Mouse (Mus musculus) lung, postnatal 0 days (tissue): Measurements from ENCODE around the gene Slc15a5. TPM values are rescaled to one million over a fixed set of nuclear protein-coding genes. Genes with fewer than 3 reads are reported as not detected.

ENCODE experiments used
- ATAC-seq: fragments of 200-750 bp; cut with Nextera tagmentation; 2 replicates; pipeline ENCODE4 v1.8.0; 2017; ENCODE audit warnings: moderate library complexity
- DNase-seq: peaks from one replicate; pipeline ENCODE4 v3.0.0-alpha.2; 2016; ENCODE audit warnings: low spot score
- H3K27ac ChIP-seq: fragments of 300-500 bp; sonication (generic); 2 replicates; pipeline ENCODE4 v1.5.1; 2014; ENCODE audit warnings: antibody characterized with exemption, mild to moderate bottlenecking, low read length, mixed read lengths
- H3K27me3 ChIP-seq: fragments of 300-500 bp; sonication (generic); replicated peaks from 2 replicates; pipeline ENCODE4 v1.6.1; 2014; ENCODE audit warnings: low read length, mixed read lengths; ENCODE audit not compliant: insufficient read depth
- H3K36me3 ChIP-seq: fragments of 300-500 bp; sonication (generic); 2 replicates; pipeline ENCODE4 v1.6.1; 2014; ENCODE audit warnings: low read length, mixed read lengths; ENCODE audit not compliant: insufficient read depth
- H3K4me1 ChIP-seq: fragments of 300-500 bp; sonication (generic); 2 replicates; pipeline ENCODE4 v1.6.1; 2014; ENCODE audit warnings: antibody characterized with exemption, low read depth, low read length, mixed read lengths; ENCODE audit not compliant: insufficient read depth
- H3K4me2 ChIP-seq: fragments of 300-500 bp; sonication (generic); replicated peaks from 2 replicates; pipeline ENCODE4 v1.6.1; 2014; ENCODE audit warnings: low read depth, mild to moderate bottlenecking, low read length, moderate library complexity, mixed read lengths
- H3K4me3 ChIP-seq: fragments of 300-500 bp; sonication (generic); 2 replicates; pipeline ENCODE4 v1.5.1; 2014; ENCODE audit warnings: low read depth, low read length
- H3K9ac ChIP-seq: fragments of 300-500 bp; sonication (generic); replicated peaks from 2 replicates; pipeline ENCODE4 v1.6.1; 2014; ENCODE audit warnings: low read depth, mild to moderate bottlenecking
- H3K9me3 ChIP-seq: fragments of 300-500 bp; sonication (generic); 2 replicates; pipeline ENCODE4 v1.6.1; 2016; ENCODE audit warnings: low read length, mixed read lengths
- CTCF ChIP-seq: IDR thresholded peaks from 2 replicates; pipeline ENCODE4 v1.5.1; 2016; ENCODE audit warnings: antibody characterized with exemption, mild to moderate bottlenecking
- EP300 ChIP-seq: IDR thresholded peaks from 2 replicates; pipeline ENCODE4 v1.6.1; 2016; ENCODE audit warnings: antibody characterized with exemption, mild to moderate bottlenecking, control low read depth
- WGBS: fragments of 180-500 bp; shearing (Covaris S2); extraction: QIAGEN DNeasy Blood & Tissue Kit; methylation state at CpG from one replicate; pipeline ENCODE4 v1.1.7; 2014; 5-methylcytosine and 5-hydroxymethylcytosine counted together
- polyA plus RNA-seq: library from polyadenylated mRNA; unstranded; fragments of >200 nt; fragmentation: Nextera tagmentation; extraction: Ambion mirVana; gene quantifications from 2 replicates; pipeline ENCODE4 v1.2.1, GENCODE M21; 2015

Slc15a5 gene
- not detected in 2 replicates for polyA plus RNA-seq

GRCm38 (mm10) chr6:138079816-138080215 is at the start of gene Slc15a5:
Slc15a5 (minus strand) TSS chr6:138079916.
- Histone ChIP-seq H3K4me2 (no peak within 1 kb of the TSS), H3K36me3 (no peaks in the 10 kb centered on the region), H3K9me3 (no peaks in the 10 kb centered on the region), H3K4me3 (no peak within 1 kb of the TSS), H3K4me1 (no peaks in the 10 kb centered on the region), H3K27me3 (no peaks in the 10 kb centered on the region), H3K9ac (no peak within 1 kb of the TSS), H3K27ac (no peak within 1 kb of the TSS)
- TF ChIP-seq EP300 (no peak), CTCF (no peak)
- ATAC-seq, result no peak
- WGBS, result 85% methylated on average over 4 of the region's 4 CpGs
- DNase-seq, result no peak

DNA sequence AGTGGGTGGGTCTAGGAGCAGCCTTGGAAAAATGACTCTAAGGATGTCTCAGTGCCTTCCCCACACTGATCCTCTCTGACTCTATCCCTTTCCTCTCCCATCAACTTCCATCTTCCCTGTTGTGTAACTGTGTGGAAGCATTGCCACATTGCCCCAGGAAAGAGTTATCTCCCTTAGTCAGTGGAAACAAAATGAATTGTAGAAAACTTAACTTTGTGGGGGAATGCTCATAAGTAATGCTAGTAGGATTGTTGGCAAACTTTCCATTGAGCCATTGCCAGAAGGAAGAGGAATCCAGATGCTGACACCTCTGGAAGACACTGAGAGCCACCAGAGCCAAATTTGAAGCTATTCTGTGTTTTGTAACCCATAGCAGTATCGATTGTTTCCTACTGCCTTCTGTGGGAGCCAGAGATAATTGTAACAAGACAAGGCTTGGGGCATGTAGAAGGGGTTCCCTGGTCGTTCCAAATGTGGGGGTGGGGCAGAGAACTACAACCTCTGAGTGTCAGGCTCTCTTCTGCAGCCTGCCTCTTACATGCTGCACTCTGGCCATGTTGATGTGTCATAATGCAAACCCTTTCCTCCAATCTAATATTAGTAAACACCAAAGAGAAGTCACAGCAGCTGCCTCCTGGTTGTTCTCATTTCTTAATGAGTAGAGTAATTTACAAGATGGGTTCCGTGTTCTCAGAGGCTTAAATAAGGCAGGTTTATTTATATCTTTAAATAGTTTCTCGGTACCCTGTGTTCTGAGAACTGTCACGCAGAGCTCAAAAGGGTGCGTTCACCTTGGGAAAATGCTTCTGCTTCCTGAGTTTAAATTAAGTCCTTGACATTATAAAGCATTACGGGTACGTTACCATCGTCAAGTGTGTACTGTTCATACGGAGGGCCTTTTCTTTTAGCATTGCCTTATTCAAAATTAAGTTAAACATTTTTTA is 48.9 kb upstream of the Slc15a5 start:
- ATAC-seq (peak; percentile 76), DNase-seq (peak; percentile 81)
- WGBS, result 60% methylated on average over 10 of the region's 10 CpGs

GRCm38 (mm10) chr6:138117496-138117895 is 37.8 kb upstream of the Slc15a5 start:
- H3K4me1 ChIP-seq, result no peaks in the 10 kb centered on the region
- TF ChIP-seq EP300 (no peak), CTCF (no peak)
- ATAC-seq, result no peak
- DNase-seq, result no peak
- no peaks in the 10 kb centered on the region for H3K36me3 ChIP-seq
- H3K27ac ChIP-seq, result no peak overlapping the region
- no peak overlapping the region for H3K4me3 ChIP-seq
- 79% methylated on average over 3 of the region's 3 CpGs for WGBS
- H3K9me3 ChIP-seq, result no peaks in the 10 kb centered on the region
- H3K9ac ChIP-seq, result no peak overlapping the region
- H3K27me3 ChIP-seq, result no peaks in the 10 kb centered on the region
- H3K4me2 ChIP-seq, result no peak overlapping the region

More for the DNA sequence above, 48.9 kb upstream of the Slc15a5 start:
- H3K4me2 ChIP-seq, result no peak overlapping the region
- TF ChIP-seq EP300 (no peak), CTCF (no peak)
- no peak overlapping the region for H3K27ac ChIP-seq
- no peak overlapping the region for H3K9ac ChIP-seq
- H3K36me3 ChIP-seq, result no peaks in the 10 kb centered on the region
- no peaks in the 10 kb centered on the region for H3K27me3 ChIP-seq
- H3K9me3 ChIP-seq, result no peaks in the 10 kb centered on the region
- H3K4me1 ChIP-seq, result no peaks in the 10 kb centered on the region
- no peak overlapping the region for H3K4me3 ChIP-seq

- Histone ChIP-seq H3K36me3 (no peaks in the 10 kb centered on the region), H3K4me3 (no peak overlapping the region), H3K4me2 (no peak overlapping the region), H3K4me1 (no peaks in the 10 kb centered on the region), H3K9ac (no peak overlapping the region), H3K27ac (no peak overlapping the region), H3K9me3 (no peaks in the 10 kb centered on the region), H3K27me3 (no peaks in the 10 kb centered on the region)
- ATAC-seq, result no peak
- TF ChIP-seq EP300, result no peak
- no peak for TF ChIP-seq CTCF
- no peak for DNase-seq
These were observed 24.8 kb upstream of the Slc15a5 start for GRCm38 (mm10) chr6:138104559-138104958.

DNA sequence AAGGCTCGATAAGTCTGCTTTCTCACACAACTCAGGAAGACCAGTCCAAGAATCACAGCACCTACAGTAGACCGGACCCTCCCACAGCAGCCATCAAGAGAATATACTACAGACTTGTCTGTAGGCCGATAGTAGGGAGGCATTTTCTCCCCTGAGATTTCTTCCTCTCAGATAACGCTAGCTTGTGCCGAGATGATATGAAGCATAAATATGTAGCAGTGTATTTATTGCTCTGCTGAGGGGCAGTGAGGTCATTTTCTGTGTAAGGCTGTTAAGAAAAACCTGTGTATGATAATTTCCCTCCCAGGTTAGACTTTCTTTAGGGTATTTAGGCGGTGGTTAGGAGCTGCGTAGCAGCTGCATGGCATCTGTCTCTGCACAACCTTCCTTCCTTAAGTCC is 23.2 kb upstream of the Slc15a5 start:
- H3K4me2 ChIP-seq, result no peak overlapping the region
- H3K4me1 ChIP-seq, result no peaks in the 10 kb centered on the region
- no peaks in the 10 kb centered on the region for H3K9me3 ChIP-seq
- no peaks in the 10 kb centered on the region for H3K27me3 ChIP-seq
- no peak for DNase-seq
- H3K36me3 ChIP-seq, result no peaks in the 10 kb centered on the region
- H3K9ac ChIP-seq, result no peak overlapping the region
- WGBS, result 61% methylated on average over 7 of the region's 7 CpGs
- no peak overlapping the region for H3K27ac ChIP-seq
- ATAC-seq, result no peak
- H3K4me3 ChIP-seq, result no peak overlapping the region
- TF ChIP-seq EP300 (no peak), CTCF (no peak)

DNA sequence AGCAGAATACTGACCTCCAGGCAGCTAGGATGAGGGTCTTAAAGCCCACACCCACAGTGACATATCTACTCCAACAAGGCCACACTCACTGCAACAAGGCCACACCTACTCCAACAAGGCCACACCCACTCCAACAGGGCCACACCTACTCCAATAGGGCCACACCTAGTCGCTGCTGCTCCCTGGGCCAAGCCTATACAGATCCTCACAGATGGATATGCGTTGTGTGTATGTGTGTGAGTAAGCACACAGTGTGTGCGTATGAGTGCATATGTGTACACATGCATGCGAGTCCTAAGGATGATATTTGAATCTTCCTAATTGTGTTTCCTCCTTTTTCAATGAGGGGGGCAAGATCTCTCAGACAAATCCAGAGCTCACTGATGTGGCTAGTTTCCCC is 22.1 kb upstream of the Slc15a5 start:
- Histone ChIP-seq H3K9ac (no peak overlapping the region), H3K9me3 (no peaks in the 10 kb centered on the region), H3K36me3 (no peaks in the 10 kb centered on the region), H3K27ac (no peak overlapping the region), H3K4me3 (no peak overlapping the region), H3K4me1 (no peaks in the 10 kb centered on the region), H3K4me2 (no peak overlapping the region), H3K27me3 (no peaks in the 10 kb centered on the region)
- ATAC-seq, result no peak
- no peak for DNase-seq
- WGBS, result 79% methylated on average over 4 of the region's 4 CpGs
- TF ChIP-seq EP300 (no peak), CTCF (no peak)
